Mouse (Mus musculus): ENCODE results near the gene Ralgds. TPM values are rescaled to one million over a fixed set of nuclear protein-coding genes. Genes with fewer than 3 reads are reported as not detected.

The Ralgds gene
- total RNA-seq, 2 experiments from 2014 or later: 82.7 to 82.8 TPM

- intact Hi-C loops (cut with DNase I): no loop called here
- DNase-seq (ENCODE audit: low spot score in 2 of 2): no peak
Observed at GRCm38 (mm10) chr2:28545976-28546375, 33.1 kb downstream of the Ralgds start.

- intact Hi-C loops (cut with DNase I): no loop called here
Observed at GRCm38 (mm10) chr2:28546560-28546959, 33.6 kb downstream of the Ralgds start.

GRCm38 (mm10) chr2:28547237-28548172, 34.6 kb downstream of the Ralgds start:
- intact Hi-C loops (cut with DNase I): loop anchor here (1.0 kb wide), 1 partner anchor 32 kb away; no protein-coding TSS in a partner anchor
- peak; percentile 61 to 76 for DNase-seq (ENCODE audit: low spot score in 2 of 2)

More at GRCm38 (mm10) chr2:28546560-28546959, 33.6 kb downstream of the Ralgds start:
- DNase-seq (ENCODE audit: low spot score in 2 of 2): no peak

- intact Hi-C loops (cut with DNase I): no loop called here
Observed at GRCm38 (mm10) chr2:28549157-28549556, 36.2 kb downstream of the Ralgds start.

GRCm38 (mm10) chr2:28552301-28552700, 39.4 kb downstream of the Ralgds start:
- no peak for DNase-seq (ENCODE audit: low spot score in 2 of 2)
- intact Hi-C loops (cut with DNase I): no loop called here

More at GRCm38 (mm10) chr2:28549157-28549556, 36.2 kb downstream of the Ralgds start:
- no peak for DNase-seq (ENCODE audit: low spot score in 2 of 2)

GRCm38 (mm10) chr2:28557452-28557851, 44.5 kb downstream of the Ralgds start:
- intact Hi-C loops (cut with DNase I): no loop called here
- DNase-seq (ENCODE audit: low spot score in 2 of 2): no peak

- intact Hi-C loops (cut with DNase I): no loop called here
- no peak for DNase-seq (ENCODE audit: low spot score in 2 of 2)
Observed at GRCm38 (mm10) chr2:28563303-28563702, 50.4 kb downstream of the Ralgds start, which contains the start of gene Cel. TSS of gene Cel (minus strand) at chr2:28563403.

- no peak for DNase-seq (ENCODE audit: low spot score in 2 of 2)
- intact Hi-C loops (cut with DNase I): no loop called here
Observed at GRCm38 (mm10) chr2:28563830-28564229, 50.9 kb downstream of the Ralgds start.

GRCm38 (mm10) chr2:28564380-28564779, 51.5 kb downstream of the Ralgds start:
- no peak for DNase-seq (ENCODE audit: low spot score in 2 of 2)
- intact Hi-C loops (cut with DNase I): no loop called here

- no peak for DNase-seq (ENCODE audit: low spot score in 2 of 2)
- intact Hi-C loops (cut with DNase I): no loop called here
Observed at GRCm38 (mm10) chr2:28566545-28566944, 53.6 kb downstream of the Ralgds start.

GRCm38 (mm10) chr2:28569903-28570302, 57.0 kb downstream of the Ralgds start:
- intact Hi-C loops (cut with DNase I): no loop called here
- no peak for DNase-seq (ENCODE audit: low spot score in 2 of 2)

GRCm38 (mm10) chr2:28575341-28575740, 62.4 kb downstream of the Ralgds start:
- intact Hi-C loops (cut with DNase I): no loop called here
- DNase-seq (ENCODE audit: low spot score in 2 of 2): no peak

- DNase-seq (ENCODE audit: low spot score in 2 of 2): no peak
Observed at GRCm38 (mm10) chr2:28576815-28577214, 63.9 kb downstream of the Ralgds start.

GRCm38 (mm10) chr2:28578003-28578402, 65.1 kb downstream of the Ralgds start:
- DNase-seq (ENCODE audit: low spot score in 2 of 2): no peak

More at GRCm38 (mm10) chr2:28576815-28577214, 63.9 kb downstream of the Ralgds start:
- intact Hi-C loops (cut with DNase I): no loop called here

GRCm38 (mm10) chr2:28582647-28583353, 69.9 kb downstream of the Ralgds start:
- intact Hi-C loops (cut with DNase I): loop anchor here (2.0 kb wide), 1 partner anchor 66 kb away; no protein-coding TSS in a partner anchor
- DNase-seq (ENCODE audit: low spot score in 2 of 2): peak; percentile 87 to 93

More at GRCm38 (mm10) chr2:28578003-28578402, 65.1 kb downstream of the Ralgds start:
- intact Hi-C loops (cut with DNase I): no loop called here

GRCm38 (mm10) chr2:28583651-28584050, 70.7 kb downstream of the Ralgds start, which contains the start of gene Gtf3c5:
TSS of gene Gtf3c5 (minus strand) at chr2:28583751.
- DNase-seq (ENCODE audit: low spot score in 2 of 2): no peak
- intact Hi-C loops (cut with DNase I): loop anchor here (2.0 kb wide), 1 partner anchor 67 kb away; no protein-coding TSS in a partner anchor

- DNase-seq (ENCODE audit: low spot score in 2 of 2): peak; percentile 46 to 64
- intact Hi-C loops (cut with DNase I): no loop called here
Observed at GRCm38 (mm10) chr2:28585043-28585571, 72.2 kb downstream of the Ralgds start.

- no peak for DNase-seq (ENCODE audit: low spot score in 2 of 2)
- intact Hi-C loops (cut with DNase I): no loop called here
Observed at GRCm38 (mm10) chr2:28585730-28586129, 72.8 kb downstream of the Ralgds start.

GRCm38 (mm10) chr2:28588574-28588973, 75.6 kb downstream of the Ralgds start:
- no peak for DNase-seq (ENCODE audit: low spot score in 2 of 2)
- intact Hi-C loops (cut with DNase I): no loop called here

- DNase-seq (ENCODE audit: low spot score in 2 of 2): no peak
- intact Hi-C loops (cut with DNase I): no loop called here
Observed at GRCm38 (mm10) chr2:28591479-28591878, 78.6 kb downstream of the Ralgds start.
